Mouse (Mus musculus) left cerebral cortex, adult 8-10 months (tissue): Measurements from ENCODE around the gene Arhgap10. TPM values are rescaled to one million over a fixed set of nuclear protein-coding genes. Genes with fewer than 3 reads are reported as not detected.

Experiments
- DNase-seq, 2 experiments: peaks; one replicate each; pipeline ENCODE4 v3.0.0; 2022; ENCODE audit warnings: low spot score in 2 of 2
- total RNA-seq, 4 experiments: library from RNA; stranded (reverse); gene quantifications; 2 replicates each; pipeline ENCODE4 v1.2.4; 2022

Arhgap10 gene
- total RNA-seq, 4 experiments from 2014 or later: 41.5 to 46.8 (median 43.3) TPM

GRCm38 (mm10) chr8:77486749-77487148 is 31.0 kb downstream of the Arhgap10 start:
- no peak for DNase-seq

- no peak for DNase-seq
Observed at GRCm38 (mm10) chr8:77484817-77485216, 32.9 kb downstream of the Arhgap10 start.

DNA sequence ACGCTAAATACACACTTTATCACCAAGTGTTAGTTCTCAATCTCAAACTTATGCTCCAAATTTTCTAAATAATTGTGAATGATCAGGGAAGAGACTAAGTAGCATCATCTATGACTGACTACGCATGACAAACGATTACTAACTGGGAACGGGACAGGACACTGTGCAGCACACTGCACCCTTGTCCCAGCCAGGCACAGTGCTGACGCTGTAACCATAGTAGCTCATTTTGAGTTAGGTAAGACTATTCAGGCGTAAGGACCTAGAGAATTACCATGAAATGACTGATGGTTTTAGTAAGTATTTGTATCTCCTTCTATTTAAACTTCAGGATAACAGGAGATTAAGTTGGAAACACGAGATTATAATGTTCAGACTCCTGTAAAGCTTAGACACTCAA is 33.5 kb downstream of the Arhgap10 start:
- DNase-seq: no peak

- DNase-seq: no peak
Observed at GRCm38 (mm10) chr8:77483676-77484075, 34.1 kb downstream of the Arhgap10 start.

- no peak for DNase-seq
Observed at GRCm38 (mm10) chr8:77481791-77482190, 36.0 kb downstream of the Arhgap10 start.

GRCm38 (mm10) chr8:77479995-77480394 is 37.8 kb downstream of the Arhgap10 start:
- no peak for DNase-seq

- DNase-seq: no peak
Observed at GRCm38 (mm10) chr8:77478913-77479273, 38.9 kb downstream of the Arhgap10 start.

GRCm38 (mm10) chr8:77478155-77478912 is 39.4 kb downstream of the Arhgap10 start:
- no peak for DNase-seq

DNA sequence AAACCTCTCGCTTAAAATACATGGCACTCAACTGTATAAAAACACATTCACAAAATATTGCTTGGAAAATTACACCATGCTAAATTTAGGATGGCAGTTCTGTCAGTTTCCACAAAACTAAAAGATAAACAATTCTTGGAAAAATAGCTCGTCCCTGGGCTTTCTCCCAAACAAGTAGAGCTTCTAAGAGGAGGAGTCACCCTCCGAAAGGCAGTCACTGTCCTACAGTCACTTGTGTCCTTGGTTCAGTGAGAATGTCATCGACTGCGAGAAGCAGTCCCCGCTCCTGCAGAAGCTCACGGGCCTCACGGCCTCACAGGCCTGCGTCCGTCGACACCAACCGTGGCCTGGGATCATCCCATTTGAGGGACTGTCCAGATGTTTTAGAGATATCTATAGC is 40.1 kb downstream of the Arhgap10 start:
- no peak for DNase-seq

GRCm38 (mm10) chr8:77474614-77475013 is 43.1 kb downstream of the Arhgap10 start:
- no peak for DNase-seq

- no peak for DNase-seq
Observed at GRCm38 (mm10) chr8:77473773-77474172, 44.0 kb downstream of the Arhgap10 start.

- DNase-seq: no peak
Observed at GRCm38 (mm10) chr8:77473373-77473772, 44.4 kb downstream of the Arhgap10 start.

DNA sequence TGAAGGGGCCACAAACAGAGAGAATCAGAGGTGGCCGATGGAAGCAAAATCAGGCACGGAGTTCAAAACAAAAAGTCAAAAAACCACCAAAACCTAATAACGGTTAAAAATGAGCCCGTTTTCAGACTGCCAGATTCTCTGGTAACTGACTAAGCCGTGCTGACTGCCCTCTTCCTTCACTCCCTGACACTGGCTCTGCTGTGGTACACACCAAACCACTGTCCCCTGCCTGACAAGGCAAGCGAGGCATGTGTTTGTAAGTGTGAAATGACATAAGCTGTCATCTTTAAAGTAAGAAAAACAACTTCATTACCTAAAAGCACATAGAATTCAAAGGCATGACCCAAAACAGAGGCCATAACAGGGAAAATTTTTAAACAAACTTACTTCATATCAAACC is 56.4 kb downstream of the Arhgap10 start:
- no peak for DNase-seq

DNA sequence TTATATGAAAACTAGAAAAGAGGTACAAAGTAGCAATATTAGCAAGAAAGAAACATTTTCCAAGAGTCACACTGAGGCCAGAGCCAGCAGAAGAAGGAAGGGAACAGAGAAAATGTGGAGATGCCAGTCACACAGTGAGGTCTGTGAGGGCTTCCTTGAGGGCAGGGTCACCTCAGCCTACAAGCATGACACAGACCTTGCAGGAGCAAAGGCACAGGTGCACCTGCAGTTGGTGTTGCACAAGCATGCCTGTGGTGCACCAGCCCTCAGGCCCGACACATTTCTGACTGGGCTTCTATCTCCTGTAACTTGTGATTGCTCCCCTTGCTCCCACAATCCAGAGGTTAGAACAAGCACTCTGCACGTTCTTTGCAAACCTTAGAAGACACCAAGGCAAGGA is 57.4 kb downstream of the Arhgap10 start:
- DNase-seq: no peak

DNA sequence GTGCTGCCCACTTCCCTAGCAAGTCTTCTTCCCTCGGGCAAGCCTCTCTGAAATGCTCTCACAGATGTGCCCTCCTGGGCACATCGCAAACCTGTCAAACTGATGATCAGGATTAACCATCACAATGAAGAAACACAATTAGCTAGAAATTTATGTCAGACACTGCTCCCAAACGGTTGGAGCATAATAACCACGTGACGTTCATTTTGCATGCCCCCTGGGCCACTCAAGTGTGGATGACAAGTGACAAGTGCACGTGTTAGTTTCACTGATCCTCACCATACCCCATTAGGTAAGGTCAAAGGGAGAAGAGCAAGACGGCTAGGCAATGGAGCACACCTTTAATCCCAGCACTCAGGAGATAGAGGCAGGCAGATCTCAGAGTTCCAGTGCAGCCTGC is 58.1 kb downstream of the Arhgap10 start:
- no peak for DNase-seq

DNA sequence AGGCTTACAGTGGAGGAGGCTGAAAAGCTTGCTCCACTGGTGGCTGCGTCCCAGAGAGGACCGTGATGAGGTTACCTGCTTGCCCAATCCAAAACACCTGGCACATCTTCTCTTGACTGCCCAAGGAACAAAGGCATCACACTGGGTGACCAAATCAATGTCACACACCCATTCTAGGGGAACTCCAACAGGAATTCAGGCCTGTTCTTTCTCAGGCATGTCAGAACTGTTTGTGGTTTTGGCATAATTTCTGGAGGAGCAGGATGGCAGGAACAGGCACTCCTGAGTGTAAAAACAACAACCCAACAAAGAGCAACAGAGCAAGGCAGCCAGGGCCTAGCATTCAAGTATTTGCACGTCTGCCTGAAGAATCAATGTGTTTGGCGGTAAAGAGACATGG is 59.2 kb downstream of the Arhgap10 start:
- no peak for DNase-seq

DNA sequence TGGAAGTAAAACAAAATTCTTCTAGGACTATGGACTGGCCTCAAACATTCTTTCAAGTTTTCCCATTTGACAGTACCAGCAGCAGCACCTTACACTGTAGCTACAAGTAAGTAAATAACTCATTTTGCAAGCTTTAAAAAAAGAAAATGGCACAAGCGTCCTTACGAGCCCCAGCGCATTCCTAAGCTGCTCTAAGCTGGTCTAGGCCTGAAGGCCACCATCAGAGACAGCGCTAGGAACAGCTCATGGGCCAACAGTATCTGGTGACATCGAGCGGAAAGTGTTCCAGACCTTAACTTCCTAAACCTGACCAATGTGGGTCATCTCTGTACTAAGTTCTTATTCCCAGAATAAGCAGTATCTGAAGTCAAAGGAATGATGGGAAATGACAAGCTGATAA is 61.5 kb downstream of the Arhgap10 start:
- DNase-seq: no peak

DNA sequence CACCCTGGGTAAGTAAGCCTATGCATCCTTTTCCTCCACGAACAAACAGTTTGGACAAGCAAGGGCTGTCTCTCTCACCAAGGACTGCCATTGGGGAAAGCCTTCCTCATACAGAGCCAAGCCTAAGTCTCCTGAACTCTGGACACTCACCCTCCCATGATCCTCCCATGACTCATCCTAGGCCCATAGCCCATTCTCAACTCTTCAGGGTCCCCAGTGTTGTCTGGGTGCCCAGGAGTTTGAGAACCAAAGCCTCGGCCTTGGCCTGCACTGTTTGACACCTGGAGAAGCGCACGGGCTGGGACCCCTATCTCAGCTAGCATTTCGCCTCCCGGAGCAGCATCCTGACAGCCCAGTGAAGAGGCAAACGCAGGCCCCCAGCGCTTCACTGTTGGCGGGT is 63.9 kb downstream of the Arhgap10 start:
- DNase-seq: no peak

- no peak for DNase-seq
Observed at GRCm38 (mm10) chr8:77451466-77452382, 66.0 kb downstream of the Arhgap10 start.

DNA sequence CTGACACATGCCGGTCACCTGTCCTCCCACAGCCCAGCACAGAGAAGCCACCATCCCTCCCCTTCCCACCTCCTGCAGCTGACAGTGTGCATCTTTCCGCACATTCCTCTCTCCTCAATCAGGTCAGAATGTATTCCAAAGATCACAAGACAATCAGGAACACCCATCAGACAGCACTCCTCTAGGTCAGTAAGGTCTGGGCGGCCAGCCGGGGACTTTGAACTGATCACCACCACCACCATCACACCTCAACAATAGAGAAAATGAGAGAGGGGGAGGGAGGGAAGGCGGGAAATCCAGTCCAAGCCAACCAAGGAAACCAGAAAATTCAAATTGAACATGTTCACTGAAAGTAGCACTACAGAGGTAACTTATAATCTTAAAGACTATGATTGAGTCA is 66.7 kb downstream of the Arhgap10 start:
- no peak for DNase-seq

DNA sequence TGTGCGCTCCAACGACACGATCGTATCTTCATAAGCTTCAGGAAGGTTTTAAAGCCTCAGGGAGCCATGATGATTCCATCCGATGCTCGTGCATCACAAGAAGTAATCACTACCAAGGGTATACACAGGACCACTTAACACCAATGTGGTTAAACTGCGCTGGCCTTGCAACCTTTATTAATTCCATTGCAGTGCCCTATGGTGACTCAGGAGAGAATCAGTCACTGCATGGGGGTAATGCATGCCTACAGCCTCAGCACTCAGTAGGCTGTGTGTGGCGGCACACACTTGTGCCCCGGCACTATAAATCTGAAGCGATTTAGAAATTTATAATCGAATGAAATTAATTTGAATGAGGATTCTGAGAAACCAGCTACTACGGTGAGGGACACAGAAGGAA is 71.5 kb downstream of the Arhgap10 start:
- no peak for DNase-seq

DNA sequence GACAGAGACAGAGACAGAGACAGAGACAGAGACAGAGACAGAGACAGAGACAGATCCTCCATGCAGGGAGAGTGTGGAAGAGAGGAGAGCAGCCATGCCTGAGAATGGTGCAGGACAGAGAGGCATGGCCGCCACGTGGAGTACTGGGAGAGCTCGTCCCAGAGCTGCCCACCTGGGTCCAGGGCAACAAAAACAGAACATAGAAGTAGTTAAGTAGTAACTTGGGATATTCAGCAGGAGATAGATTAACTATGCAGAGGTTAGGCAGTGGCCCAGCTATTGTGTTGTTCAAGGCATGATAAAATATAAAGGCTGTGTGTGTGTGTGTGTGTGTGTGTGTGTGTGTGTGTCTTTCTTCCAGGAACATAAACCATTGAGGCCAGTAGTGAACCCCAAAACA is 72.1 kb downstream of the Arhgap10 start:
- DNase-seq: no peak
